Mouse (Mus musculus) olfactory bulb, adult 2 months (tissue): ENCODE results near the gene Cnbp.

Source experiments
- CTCF ChIP-seq: fragments of 200-500 bp; IDR thresholded peaks from 2 replicates; pipeline ENCODE4 v1.5.1; 2012; ENCODE audit warnings: low read depth, mild to moderate bottlenecking, low read length, moderate library complexity; ENCODE audit not compliant: insufficient read depth
- POLR2A ChIP-seq: fragments of 200-500 bp; IDR thresholded peaks from 2 replicates; pipeline ENCODE4 v1.6.1; 2012; ENCODE audit warnings: mild to moderate bottlenecking, low read depth, low read length, moderate library complexity; ENCODE audit not compliant: insufficient read depth

GRCm38 (mm10) chr6:87796251-87796880, 54.5 kb downstream of the Cnbp start:
- TF ChIP-seq CTCF, result no peak
- no peak for TF ChIP-seq POLR2A
